Mouse (Mus musculus): ENCODE data around the gene Ap5z1.

GRCm38 (mm10) chr5:142435736-142436135 is 28.0 kb upstream of the Ap5z1 start:
- TF ChIP-seq CTCF (IDR thresholded peaks at IDR 0.05; ENCODE audit: low read depth) (no peak), EP300 (IDR thresholded peaks at IDR 0.05; ENCODE audit: low read depth) (no peak)

Measured in liver, postnatal 0 days (tissue).